Mouse (Mus musculus) lung, adult 2 months (tissue): ENCODE measurements around the gene Ddx42.

ENCODE experiments used
- CTCF ChIP-seq: fragments of 200-500 bp; IDR thresholded peaks from 2 replicates; pipeline ENCODE4 v1.5.1; 2011; ENCODE audit warnings: mild to moderate bottlenecking, low read length, control low read depth; ENCODE audit not compliant: insufficient read depth
- POLR2A ChIP-seq: fragments of 200-500 bp; IDR thresholded peaks from 2 replicates; pipeline ENCODE4 v1.6.1; 2011; ENCODE audit warnings: low read depth, mild to moderate bottlenecking, control low read depth, low read length, borderline replicate concordance; ENCODE audit errors: extremely low read depth

- TF ChIP-seq POLR2A (no peak), CTCF (peak; percentile 22; the same call in 1 of the 2 replicates)
These were observed 45.9 kb upstream of the Ddx42 start for GRCm38 (mm10) chr11:106170807-106171206.
